Mouse (Mus musculus) lung, adult 2 months (tissue): ENCODE data around the gene Kalrn.

ENCODE experiments used
- CTCF ChIP-seq: fragments of 200-500 bp; IDR thresholded peaks from 2 replicates; pipeline ENCODE4 v1.5.1; 2011; ENCODE audit warnings: mild to moderate bottlenecking, low read length, control low read depth; ENCODE audit not compliant: insufficient read depth
- POLR2A ChIP-seq: fragments of 200-500 bp; IDR thresholded peaks from 2 replicates; pipeline ENCODE4 v1.6.1; 2011; ENCODE audit warnings: low read depth, mild to moderate bottlenecking, control low read depth, low read length, borderline replicate concordance; ENCODE audit errors: extremely low read depth

GRCm38 (mm10) chr16:33954793-33955192, 618.5 kb downstream of the Kalrn start:
- TF ChIP-seq POLR2A (no peak), CTCF (no peak)
